Mouse (Mus musculus) bone marrow, adult 2 months (tissue): Measurements from ENCODE around the gene Cd44. TPM values are rescaled to one million over a fixed set of nuclear protein-coding genes. Genes with fewer than 3 reads are reported as not detected.

Experiments
- H3K27ac ChIP-seq: fragments of 200-500 bp; 2 replicates; pipeline ENCODE4 v1.5.1; 2012; ENCODE audit warnings: low read depth, mild to moderate bottlenecking, control low read depth, inconsistent platforms, low read length; ENCODE audit not compliant: control insufficient read depth, poor library complexity, insufficient read depth
- H3K4me1 ChIP-seq: fragments of 200-500 bp; 2 replicates; pipeline ENCODE4 v1.6.1; 2011; ENCODE audit warnings: low read length; ENCODE audit not compliant: control insufficient read depth, insufficient read depth
- H3K4me3 ChIP-seq: fragments of 200-500 bp; replicated peaks from 2 replicates; pipeline ENCODE3; 2011; ENCODE audit warnings: mild to moderate bottlenecking, low read depth, low read length, control low read depth; ENCODE audit not compliant: control insufficient read depth
- CTCF ChIP-seq: fragments of 200-500 bp; IDR thresholded peaks from 2 replicates; pipeline ENCODE4 v1.5.1; 2011; ENCODE audit warnings: low read length, control low read depth; ENCODE audit not compliant: control insufficient read depth, insufficient read depth
- POLR2A ChIP-seq: fragments of 200-500 bp; IDR thresholded peaks from 2 replicates; pipeline ENCODE4 v1.6.1; 2011; ENCODE audit warnings: low read depth, mild to moderate bottlenecking, control low read depth, low read length, borderline replicate concordance; ENCODE audit not compliant: control insufficient read depth
- WGBS: fragments of 180-500 bp; shearing (Covaris S2); methylation state at CpG from one replicate; pipeline ENCODE4 v1.1.7; 2018; 5-methylcytosine and 5-hydroxymethylcytosine counted together
- polyA plus RNA-seq: library from polyadenylated mRNA; stranded (reverse); fragments of >200 nt; gene quantifications from 2 replicates; pipeline ENCODE4 v1.2.4, GENCODE M21; 2011; ENCODE audit warnings: low replicate concordance; ENCODE audit not compliant: missing spikeins, insufficient read depth, insufficient read length

Gene Cd44
- polyA plus RNA-seq, 1 experiment: 39.6 TPM

GRCm38 (mm10) chr2:102841231-102841630 lies 60.2 kb downstream of the Cd44 start:
- TF ChIP-seq POLR2A (no peak), CTCF (no peak)
- no peaks in the 10 kb centered on the region for H3K4me1 ChIP-seq
- H3K27ac ChIP-seq: no peak overlapping the region
- H3K4me3 ChIP-seq: no peak overlapping the region

- no peaks in the 10 kb centered on the region for H3K4me1 ChIP-seq
- no peak overlapping the region for H3K27ac ChIP-seq
- H3K4me3 ChIP-seq: no peak overlapping the region
- 90% methylated on average over 7 of the region's 7 CpGs for WGBS
- TF ChIP-seq CTCF: no peak
- TF ChIP-seq POLR2A: no peak
Observed at GRCm38 (mm10) chr2:102838179-102838578, 63.3 kb downstream of the Cd44 start.

GRCm38 (mm10) chr2:102831547-102831946 lies 69.9 kb downstream of the Cd44 start:
- Histone ChIP-seq H3K4me1 (no peaks in the 10 kb centered on the region), H3K27ac (no peak overlapping the region), H3K4me3 (no peak overlapping the region)
- no peak for TF ChIP-seq POLR2A
- TF ChIP-seq CTCF: no peak

GRCm38 (mm10) chr2:102829201-102829600 lies 72.3 kb downstream of the Cd44 start:
- 93% methylated on average over 3 of the region's 3 CpGs for WGBS
- Histone ChIP-seq H3K27ac (no peak overlapping the region), H3K4me1 (no peaks in the 10 kb centered on the region), H3K4me3 (no peak overlapping the region)
- TF ChIP-seq CTCF (no peak), POLR2A (no peak)

GRCm38 (mm10) chr2:102828381-102828780 lies 73.1 kb downstream of the Cd44 start:
- no peak overlapping the region for H3K4me3 ChIP-seq
- TF ChIP-seq POLR2A (no peak), CTCF (no peak)
- no peak overlapping the region for H3K27ac ChIP-seq
- H3K4me1 ChIP-seq: no peaks in the 10 kb centered on the region
- 90% methylated on average over 7 of the region's 7 CpGs for WGBS

- no peak overlapping the region for H3K27ac ChIP-seq
- 58% methylated on average over 1 of the region's 1 CpGs for WGBS
- H3K4me3 ChIP-seq: no peak overlapping the region
- TF ChIP-seq CTCF (no peak), POLR2A (no peak)
- no peaks in the 10 kb centered on the region for H3K4me1 ChIP-seq
Observed at GRCm38 (mm10) chr2:102827841-102828240, 73.6 kb downstream of the Cd44 start.

GRCm38 (mm10) chr2:102825961-102826633 lies 75.4 kb downstream of the Cd44 start:
- no peak overlapping the region for H3K27ac ChIP-seq
- no peak overlapping the region for H3K4me3 ChIP-seq
- no peak for TF ChIP-seq CTCF
- TF ChIP-seq POLR2A: no peak
- H3K4me1 ChIP-seq: no peaks in the 10 kb centered on the region
- WGBS: 89% methylated on average over 9 of the region's 9 CpGs

GRCm38 (mm10) chr2:102822036-102822435 lies 79.4 kb downstream of the Cd44 start:
- Histone ChIP-seq H3K4me3 (no peak overlapping the region), H3K4me1 (no peaks in the 10 kb centered on the region), H3K27ac (no peak overlapping the region)
- WGBS: 92% methylated on average over 6 of the region's 6 CpGs
- TF ChIP-seq POLR2A: no peak
- no peak for TF ChIP-seq CTCF

GRCm38 (mm10) chr2:102820790-102821189 lies 80.7 kb downstream of the Cd44 start:
- no peak overlapping the region for H3K4me3 ChIP-seq
- WGBS: 87% methylated on average over 8 of the region's 8 CpGs
- TF ChIP-seq CTCF (no peak), POLR2A (no peak)
- 0 out of 2 replicates have a peak, but pooled peaks cover 1% of the 10 kb centered on the region for H3K4me1 ChIP-seq
- no peak overlapping the region for H3K27ac ChIP-seq
